In the genomic region with DNA sequence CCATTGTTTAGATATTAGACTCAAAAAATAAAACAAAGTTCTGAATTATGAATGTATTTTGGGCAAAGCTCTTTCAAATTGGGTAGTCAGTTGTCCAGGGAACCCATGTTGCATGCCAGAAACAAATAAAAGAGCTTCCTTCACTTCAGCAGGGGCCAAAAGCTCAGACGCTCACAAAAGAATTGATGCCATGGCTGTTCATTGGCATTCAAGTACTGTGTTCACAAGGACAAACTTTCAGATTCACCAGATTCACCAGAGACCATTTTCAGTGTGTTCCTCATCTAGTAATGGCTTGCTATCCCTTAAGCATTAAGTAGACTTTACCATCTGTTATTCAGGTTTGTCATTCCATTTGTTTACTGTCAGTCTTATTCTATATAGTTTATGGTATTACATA, we compare ENCODE assay signal across 17 mouse cellular contexts.
"Had no signal": no experiment of that assay in that cellular context is flagged by ENCODE, and none has a peak within 500 bp of the region (broad histone marks: within the 10 kb centered on the region; RNA-seq: fewer than 3 reads in every experiment).

No protein-coding gene starts in this region.

- H3K27ac ChIP-seq: lung, embryonic 15.5 days; macrophage; midbrain, embryonic 12.5 days; neural tube, embryonic 12.5 days; stomach, embryonic 15.5 days; stomach, postnatal 0 days had no signal

- H3K9me3 ChIP-seq: lung, embryonic 15.5 days; megakaryocyte, embryonic 14.5 days; midbrain, embryonic 12.5 days; neural tube, embryonic 12.5 days; stomach, embryonic 15.5 days had no signal

- H3K36me3 ChIP-seq: lung, embryonic 15.5 days; midbrain, embryonic 12.5 days; neural tube, embryonic 12.5 days; stomach, embryonic 15.5 days had no signal

- DNase-seq: liver, postnatal 0 days; lung, adult 2 months; lung, postnatal 14 days; lung, postnatal 36 days; right cerebral cortex, postnatal 14 days; thymus, adult 2 months; thymus, postnatal 25 days; thymus, postnatal 4 days had no signal

- H3K4me3 ChIP-seq: lung, embryonic 15.5 days; megakaryocyte, embryonic 14.5 days; midbrain, embryonic 12.5 days; neural tube, embryonic 12.5 days; stomach, embryonic 15.5 days had no signal

- H3K9ac ChIP-seq: liver, postnatal 0 days; lung, embryonic 15.5 days; midbrain, embryonic 12.5 days; neural tube, embryonic 12.5 days; stomach, embryonic 15.5 days had no signal

- H3K27me3 ChIP-seq: lung, embryonic 15.5 days; megakaryocyte, embryonic 14.5 days; midbrain, embryonic 12.5 days; neural tube, embryonic 12.5 days; stomach, embryonic 15.5 days had no signal

- ATAC-seq: liver, postnatal 0 days; lung, postnatal 0 days; midbrain, embryonic 16.5 days had no signal

- H3K4me2 ChIP-seq: lung, embryonic 15.5 days; midbrain, embryonic 12.5 days; neural tube, embryonic 12.5 days; stomach, embryonic 15.5 days had no signal

- H3K4me1 ChIP-seq: lung, embryonic 15.5 days; megakaryocyte, embryonic 14.5 days; midbrain, embryonic 12.5 days; neural tube, embryonic 12.5 days; stomach, embryonic 15.5 days had no signal
